Mouse (Mus musculus) embryonic fibroblast, embryonic 13.5 days (primary cell): ENCODE results near the gene Ppp1ca. TPM values are rescaled to one million over a fixed set of nuclear protein-coding genes. Genes with fewer than 3 reads are reported as not detected.

Source experiments
- H3K27ac ChIP-seq: 2 replicates; pipeline ENCODE4 v1.5.1; 2012; ENCODE audit warnings: low read length, control low read depth, inconsistent platforms; ENCODE audit not compliant: insufficient read depth
- H3K4me1 ChIP-seq: 2 replicates; pipeline ENCODE4 v1.6.1; 2011; ENCODE audit warnings: low read length; ENCODE audit not compliant: control insufficient read depth, insufficient read depth
- H3K4me3 ChIP-seq: 2 replicates; pipeline ENCODE4 v1.5.1; 2011; ENCODE audit warnings: mild to moderate bottlenecking, control low read depth, low read length; ENCODE audit not compliant: insufficient read depth
- CTCF ChIP-seq: IDR thresholded peaks from 2 replicates; pipeline ENCODE4 v1.5.1; 2011; ENCODE audit warnings: mild to moderate bottlenecking, control low read depth, low read length, moderate library complexity, borderline replicate concordance; ENCODE audit not compliant: insufficient read depth
- POLR2A ChIP-seq: IDR thresholded peaks from 2 replicates; pipeline ENCODE4 v1.6.1; 2011; ENCODE audit warnings: low read depth, mild to moderate bottlenecking, control low read depth, low read length, moderate library complexity
- polyA plus RNA-seq: library from polyadenylated mRNA; stranded (reverse); fragments of >200 nt; gene quantifications from 2 replicates; pipeline ENCODE4 v1.2.4, GENCODE M21; 2011; ENCODE audit warnings: low read depth; ENCODE audit not compliant: missing spikeins, insufficient read length

The Ppp1ca gene
- polyA plus RNA-seq, 1 experiment = 327 TPM

DNA sequence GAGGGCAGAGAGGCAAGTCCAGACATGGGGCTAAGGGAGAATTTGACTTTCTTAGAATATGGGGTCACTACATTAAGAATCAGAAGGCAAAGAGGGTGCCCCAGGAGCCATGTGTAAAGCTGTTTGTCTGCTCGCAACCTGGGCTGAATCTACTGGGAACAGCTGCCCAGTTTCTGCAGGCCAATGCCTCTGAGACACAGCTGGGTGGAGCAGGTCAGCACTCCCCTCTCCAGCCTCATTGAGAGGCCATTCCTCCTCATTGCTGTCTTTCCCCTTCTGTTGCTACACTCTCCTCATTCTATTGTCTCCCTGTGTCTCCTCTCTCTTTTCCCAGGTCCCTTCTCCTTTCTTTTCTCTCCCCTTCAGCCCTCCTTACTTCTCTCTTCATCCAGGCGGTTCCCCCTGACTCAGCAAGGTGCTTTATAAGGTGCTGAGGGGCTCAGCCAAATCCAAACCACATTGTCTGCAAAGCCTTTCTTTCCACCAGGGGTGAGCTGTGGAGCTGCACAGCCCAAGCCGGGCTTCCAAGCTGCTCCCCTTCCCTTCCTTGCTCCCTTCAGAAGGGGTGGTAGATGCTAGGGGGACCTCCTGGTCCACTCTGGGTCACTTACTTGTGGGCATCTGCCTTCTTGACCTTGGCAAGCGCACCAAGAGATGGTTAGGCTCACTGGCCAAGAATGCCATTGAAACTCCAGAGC lies 20.2 kb downstream of the Ppp1ca start:
- H3K27ac ChIP-seq = no peak overlapping the region; the same call in 1 of the 2 replicates

DNA sequence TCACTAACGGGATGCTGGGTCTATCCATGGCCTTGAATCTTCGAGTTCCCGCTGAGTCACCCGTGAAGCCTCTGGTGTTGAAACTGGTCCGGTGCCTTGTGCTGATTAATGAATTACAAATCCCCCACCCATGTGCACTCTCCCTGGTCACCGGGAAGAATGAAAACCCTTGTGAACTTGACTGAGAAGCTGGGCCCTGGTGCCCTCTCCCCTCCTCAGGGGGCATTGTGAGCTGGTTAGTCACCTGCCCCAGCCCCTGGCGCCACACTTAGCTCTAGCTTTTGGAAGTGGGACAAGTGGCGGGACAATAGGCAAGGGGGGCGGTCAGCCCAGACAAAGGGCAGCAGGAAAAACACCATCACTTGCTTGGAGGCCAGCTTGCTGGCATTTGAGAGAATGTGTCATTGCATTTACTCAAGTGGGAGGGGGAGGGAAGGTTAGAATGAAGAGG lies 21.7 kb downstream of the Ppp1ca start:
- Histone ChIP-seq H3K4me1 (peaks cover 20% of the 10 kb centered on the region), H3K27ac (peak overlapping the region; percentile 99), H3K4me3 (peak overlapping the region; percentile 71)
- no peak for TF ChIP-seq CTCF
- 0 out of 2 replicates have a peak, but pooled peaks have one; percentile 29 for TF ChIP-seq POLR2A

More for the DNA sequence above, 20.2 kb downstream of the Ppp1ca start:
- TF ChIP-seq CTCF (no peak), POLR2A (no peak)
- Histone ChIP-seq H3K4me3 (no peak overlapping the region), H3K4me1 (peaks cover 15% of the 10 kb centered on the region)

DNA sequence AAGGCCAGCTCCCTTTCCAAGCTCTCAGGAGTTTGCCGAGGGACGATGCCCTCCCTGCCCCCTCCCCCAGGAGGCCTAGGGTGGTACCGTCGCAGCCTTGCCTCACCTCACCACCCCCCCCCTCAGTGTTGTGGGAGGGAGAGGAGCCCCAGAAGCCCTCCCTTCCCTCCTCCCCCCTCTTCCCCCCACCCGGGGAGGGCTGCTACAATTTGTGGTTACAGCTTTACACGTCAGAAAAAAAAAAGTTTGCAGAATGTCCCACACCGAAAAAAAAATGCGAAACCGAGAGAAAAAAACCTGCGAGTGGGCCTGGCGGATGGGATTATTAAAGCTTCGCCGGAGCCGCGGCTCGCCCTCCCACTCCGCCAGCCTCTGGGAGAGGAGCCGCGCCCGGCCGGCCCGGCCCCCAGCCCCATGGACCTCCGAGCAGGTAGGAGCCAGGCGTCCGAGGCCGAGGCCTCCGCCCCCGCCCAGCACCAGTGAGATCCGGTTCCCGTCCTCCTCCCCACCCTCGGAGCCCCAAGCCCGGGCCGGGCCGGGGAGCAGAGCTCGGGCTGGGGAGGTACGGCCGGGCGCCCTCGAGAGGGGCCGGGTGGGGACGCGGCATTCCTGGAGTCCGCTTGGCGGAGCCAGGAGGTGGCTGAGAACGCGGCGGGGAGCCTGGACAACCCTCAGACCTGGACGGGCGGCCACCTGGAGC lies 22.4 kb downstream of the Ppp1ca start, which contains the start of the genes Clcf1 and AC109138.7:
TSS of gene Clcf1 (plus strand) at position 168 of the 700 bp plus-strand sequence.
TSS of gene AC109138.7 (plus strand) at position 287 of the 700 bp plus-strand sequence.
- TF ChIP-seq POLR2A (no peak; the same call in 1 of the 2 replicates), CTCF (no peak)
- Histone ChIP-seq H3K4me1 (peaks cover 20% of the 10 kb centered on the region), H3K4me3 (peak within 1 kb of the TSS; percentile 71), H3K27ac (peak within 1 kb of the TSS; percentile 99)

DNA sequence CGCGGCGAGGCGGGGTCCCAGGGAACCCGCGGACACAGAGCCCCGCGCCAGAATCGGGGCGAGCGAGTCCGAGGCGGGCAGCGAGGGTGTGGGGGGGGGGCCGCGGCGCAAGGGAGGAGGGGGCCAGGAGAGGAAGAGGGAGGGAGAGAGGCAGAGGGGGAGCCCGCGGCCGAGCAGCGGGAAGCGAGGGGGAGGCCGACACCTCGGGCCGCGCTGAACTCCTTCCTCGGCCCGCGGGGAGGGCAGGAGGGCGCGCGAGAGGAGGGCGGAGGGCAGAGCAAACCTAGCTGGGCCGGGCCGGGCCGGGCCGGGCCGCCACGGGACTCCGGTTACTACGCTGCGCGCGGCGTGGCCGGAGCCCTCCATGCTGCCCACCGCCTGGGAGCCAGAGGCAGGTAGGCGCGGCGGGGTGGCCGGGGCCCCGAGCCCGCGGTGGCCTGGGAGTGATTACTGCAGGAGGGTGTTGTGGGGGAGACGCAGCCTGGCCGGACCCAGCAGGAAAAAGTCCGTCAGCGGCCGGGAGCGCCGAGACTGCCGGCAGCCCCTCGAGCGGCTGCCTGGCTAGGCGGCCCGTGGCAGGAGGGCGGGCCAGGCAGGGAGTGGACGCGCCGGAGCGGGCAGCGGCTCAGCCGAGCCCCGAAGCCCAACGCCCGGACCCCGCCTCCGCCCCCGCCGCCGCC lies 23.0 kb downstream of the Ppp1ca start:
- Histone ChIP-seq H3K4me3 (peak overlapping the region; percentile 71), H3K4me1 (peaks cover 22% of the 10 kb centered on the region), H3K27ac (peak overlapping the region; percentile 97)

DNA sequence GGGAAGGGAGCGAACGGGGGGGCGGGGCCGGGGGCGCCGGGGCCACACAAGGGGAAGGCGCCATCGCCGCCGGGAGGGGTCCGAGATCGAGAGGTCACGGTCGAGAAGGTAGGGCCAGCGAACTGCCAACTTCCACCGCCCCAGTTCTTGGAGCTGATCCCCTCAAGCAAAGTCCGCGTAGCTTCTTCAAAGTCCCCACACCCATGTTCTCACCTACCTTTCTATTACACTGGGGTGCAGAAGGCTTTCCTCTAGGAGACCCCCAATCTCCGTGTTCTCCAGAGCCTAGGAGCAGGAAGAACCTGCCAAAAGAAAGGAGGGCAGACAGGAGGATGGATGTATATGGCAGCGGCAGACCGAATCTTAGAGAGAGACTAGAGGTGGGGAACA lies 23.6 kb downstream of the Ppp1ca start:
- H3K4me3 ChIP-seq = peak overlapping the region; percentile 71
- TF ChIP-seq POLR2A = no peak
- TF ChIP-seq CTCF = no peak
- 0 out of 2 replicates have a peak overlapping the region, but pooled peaks have one; percentile 14 for H3K27ac ChIP-seq
- peaks cover 26% of the 10 kb centered on the region for H3K4me1 ChIP-seq

More for the DNA sequence above, 23.0 kb downstream of the Ppp1ca start:
- no peak for TF ChIP-seq CTCF
- TF ChIP-seq POLR2A = peak; percentile 54; the same call in 1 of the 2 replicates

DNA sequence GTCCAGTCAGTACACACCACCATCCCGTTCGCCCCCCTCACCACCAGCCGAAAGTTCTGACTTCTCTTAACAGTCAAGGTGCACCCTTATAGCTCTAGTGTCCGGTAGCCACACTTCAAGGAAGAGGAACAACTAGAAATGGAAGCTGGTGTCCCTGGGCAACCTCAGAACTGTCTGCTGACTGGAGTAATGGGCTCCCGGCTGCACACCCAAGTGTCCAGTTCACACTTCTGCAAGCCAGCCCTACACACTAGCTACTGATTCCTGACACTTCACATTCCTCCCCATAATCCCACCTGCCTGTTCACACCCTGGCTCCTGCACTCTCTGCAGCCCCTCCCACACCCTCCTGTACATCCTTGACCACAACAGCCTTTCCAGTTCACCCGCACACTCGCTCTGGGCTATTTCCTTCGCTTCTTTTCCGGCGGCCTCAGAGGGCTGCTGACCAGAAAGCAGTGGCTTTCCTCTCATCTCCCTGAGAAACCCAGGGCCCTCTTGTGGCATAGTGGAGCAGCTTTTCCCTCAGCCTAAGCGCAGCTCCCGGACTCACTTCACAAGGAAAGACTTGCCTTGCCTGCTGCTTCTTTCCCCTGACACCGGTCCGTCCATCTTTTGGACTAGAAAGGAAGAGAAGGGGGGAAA lies 24.3 kb downstream of the Ppp1ca start:
- peak; percentile 32; the same call in 1 of the 2 replicates for TF ChIP-seq CTCF
- TF ChIP-seq POLR2A = no peak
- no peak overlapping the region for H3K27ac ChIP-seq
- H3K4me3 ChIP-seq = peak overlapping the region; percentile 71
- peaks cover 32% of the 10 kb centered on the region for H3K4me1 ChIP-seq

DNA sequence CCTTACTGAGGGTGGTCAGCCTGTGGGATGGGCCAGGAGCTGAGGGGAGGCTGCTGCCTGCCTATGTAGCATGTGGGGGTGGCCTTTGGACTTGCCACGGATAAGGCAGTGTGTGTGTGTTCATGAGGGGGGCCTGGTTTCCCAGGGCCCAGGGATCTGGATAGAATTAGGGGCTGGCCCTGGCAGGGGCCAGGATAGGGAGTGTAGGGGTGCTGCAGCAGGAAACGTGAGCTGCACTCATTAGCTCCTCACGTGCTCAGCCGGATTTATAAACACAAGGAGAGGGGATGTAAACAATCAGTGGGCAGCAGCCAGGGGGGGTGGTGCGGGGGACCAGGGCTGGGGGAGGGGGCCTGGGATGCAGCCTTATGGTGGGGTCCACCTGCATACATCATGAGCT lies 25.3 kb downstream of the Ppp1ca start:
- Histone ChIP-seq H3K4me1 (peaks cover 33% of the 10 kb centered on the region), H3K27ac (no peak overlapping the region), H3K4me3 (no peak overlapping the region)
- TF ChIP-seq CTCF (no peak), POLR2A (no peak)

DNA sequence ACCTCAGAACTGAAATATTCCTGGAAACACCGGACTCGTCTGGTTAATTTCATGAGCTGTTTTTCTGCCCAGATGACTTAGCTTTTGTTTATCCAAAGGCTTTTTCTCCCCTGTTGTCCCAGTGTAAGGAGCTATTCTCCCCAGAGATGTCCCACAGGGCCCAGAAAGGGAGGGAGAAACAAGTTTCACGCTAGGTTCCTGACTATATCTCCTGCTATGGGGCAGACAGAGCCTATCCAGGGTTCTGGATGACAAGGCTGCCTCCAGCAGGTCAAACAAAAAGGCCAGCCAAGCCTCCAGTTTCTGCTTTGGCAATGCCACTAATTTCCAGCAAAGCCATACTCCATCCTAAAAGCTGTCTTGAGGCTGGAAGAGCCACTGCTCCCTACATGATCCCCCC lies 26.0 kb downstream of the Ppp1ca start:
- peaks cover 31% of the 10 kb centered on the region for H3K4me1 ChIP-seq
- no peak overlapping the region for H3K27ac ChIP-seq
- H3K4me3 ChIP-seq = no peak overlapping the region
- TF ChIP-seq CTCF (no peak), POLR2A (no peak)

DNA sequence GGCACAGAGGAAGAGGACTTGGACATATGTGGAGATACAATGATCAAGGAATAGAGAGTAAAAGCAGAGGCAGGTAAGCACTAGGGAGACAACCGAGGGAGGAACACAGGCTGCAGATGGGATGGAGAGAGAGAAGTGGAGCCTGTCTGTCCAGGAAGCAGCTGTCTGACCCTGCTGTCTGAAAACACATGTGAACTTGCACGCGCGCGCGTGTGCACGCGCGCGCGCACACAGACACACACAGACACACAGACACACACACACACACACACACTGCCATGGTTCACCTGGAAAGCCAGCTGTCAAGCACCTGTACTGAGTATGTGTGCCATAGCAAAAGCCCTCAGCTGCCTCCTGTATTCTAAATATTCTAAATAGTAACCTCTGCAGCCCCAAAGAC lies 26.4 kb downstream of the Ppp1ca start:
- no peak for TF ChIP-seq POLR2A
- TF ChIP-seq CTCF = no peak
- H3K4me1 ChIP-seq = peaks cover 27% of the 10 kb centered on the region
- no peak overlapping the region for H3K27ac ChIP-seq
- no peak overlapping the region for H3K4me3 ChIP-seq
